12 mouse cellular contexts compared by ENCODE assay signal in the genomic region with DNA sequence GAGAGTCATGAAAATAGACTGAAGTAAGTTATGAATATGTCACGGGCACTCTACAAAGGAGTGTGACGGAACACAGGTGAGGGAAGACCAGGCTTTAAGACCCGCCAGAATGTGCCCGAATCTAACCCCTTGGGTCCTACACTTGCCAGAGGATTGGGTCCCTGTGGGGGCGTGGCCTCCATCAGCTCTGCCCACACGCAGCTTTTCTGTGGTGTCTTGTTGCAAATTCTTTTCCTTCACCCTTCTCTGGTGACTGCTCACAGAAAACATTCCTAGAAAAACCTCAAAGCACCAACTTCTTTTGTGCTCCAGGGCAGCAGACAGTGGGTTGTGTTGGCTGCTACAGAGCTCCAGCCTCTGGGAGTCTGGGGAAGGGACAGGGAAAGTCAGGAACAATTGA. TPM values are rescaled to one million over a fixed set of nuclear protein-coding genes. Genes with fewer than 3 reads are reported as not detected.
A peak's percentile ranks its signal among the peaks of the same experiment; 100 is the strongest.
DNase-seq lines count a peak whose midpoint lies in the region; ATAC-seq and TF ChIP-seq lines count a peak whose summit lies in the region.
"Had no signal": no experiment of that assay in that cellular context is flagged by ENCODE, and none has a peak within 500 bp of the region (broad histone marks: within the 10 kb centered on the region; RNA-seq: fewer than 3 reads in every experiment).

No protein-coding gene starts in this region.

- ATAC-seq in kidney, postnatal 0 days (replicated peaks; ENCODE audit: low FRiP score, low read depth): no peak
- ATAC-seq in activated CD4-positive, CD25-positive, alpha-beta regulatory T cell, adult 4 months: peak; percentile 19
- 0 out of 2 replicates have a peak, but pooled peaks have one; percentile 47 for ATAC-seq in limb, embryonic 11.5 days (ENCODE audit: insufficient number of reproducible peaks, low FRiP score, low TSS enrichment, low read depth)
- ATAC-seq: forebrain, embryonic 14.5 days had no signal

- in situ Hi-C loops in ES-E14 (cut with MboI; ENCODE audit: low sequenced_read_pairs in 2 of 2, unreplicated experiment in 2 of 2): no loop called here

- TF ChIP-seq CTCF in kidney, postnatal 0 days (IDR thresholded peaks at IDR 0.05; ENCODE audit: low read depth): no peak

- H3K4me3 ChIP-seq in kidney, postnatal 0 days (replicated peaks; ENCODE audit: low read depth, low read length): no peak overlapping the region
- no peak overlapping the region for H3K4me3 ChIP-seq in ES-E14 (ENCODE audit: insufficient read depth in 1 of 2, low read depth in 1 of 2, low read length in 2 of 2, poor library complexity in 1 of 2, severe bottlenecking in 1 of 2)
- H3K4me3 ChIP-seq in limb, embryonic 11.5 days (ENCODE audit: low read depth, low read length): no peak overlapping the region

- 60% methylated on average over 6 of the region's 6 CpGs for WGBS in kidney, postnatal 0 days
- WGBS in limb, embryonic 11.5 days: 45% methylated on average over 6 of the region's 6 CpGs

- no peak overlapping the region; the same call in 1 of the 2 replicates for H3K27ac ChIP-seq in kidney, postnatal 0 days
- H3K27ac ChIP-seq in ES-E14 (ENCODE audit: insufficient read depth, low read depth, low read length, poor library complexity, severe bottlenecking): no peak overlapping the region
- H3K27ac ChIP-seq in limb, embryonic 11.5 days (replicated peaks; ENCODE audit: low read depth, low read length): no peak overlapping the region

- peak; percentile 54 for DNase-seq in kidney, postnatal 0 days (ENCODE audit: low spot score)
- no peak for DNase-seq in kidney, adult 11 months
- DNase-seq in ES-E14 (ENCODE audit: low read depth, low spot score): peak; percentile 44
- DNase-seq in limb, embryonic 11.5 days (ENCODE audit: low spot score): peak; percentile 58
- DNase-seq in cerebellum, adult 11 months: no peak
- DNase-seq in cerebellum, adult 18-20 months: no peak
- DNase-seq in cerebellum, adult 9-10 months: no peak
- DNase-seq: adrenal gland, postnatal 10 days; spleen, adult 18-20 months had no signal

- no peaks in the 10 kb centered on the region for H3K36me3 ChIP-seq in kidney, postnatal 0 days (ENCODE audit: insufficient read depth, low read length)
- no peaks in the 10 kb centered on the region for H3K36me3 ChIP-seq in ES-E14 (ENCODE audit: control insufficient read depth, insufficient read depth, low read length, poor library complexity, severe bottlenecking)
- no peaks in the 10 kb centered on the region for H3K36me3 ChIP-seq in limb, embryonic 11.5 days (ENCODE audit: control insufficient read depth, insufficient read depth, low read length)
- H3K36me3 ChIP-seq: G1E had no signal

- H3K9me3 ChIP-seq in kidney, postnatal 0 days (replicated peaks; ENCODE audit: low read length): no peaks in the 10 kb centered on the region
- no peaks in the 10 kb centered on the region for H3K9me3 ChIP-seq in ES-E14 (ENCODE audit: control insufficient read depth, insufficient read depth, low read depth, low read length)
- no peaks in the 10 kb centered on the region for H3K9me3 ChIP-seq in limb, embryonic 11.5 days (ENCODE audit: control insufficient read depth, low read length)
- H3K9me3 ChIP-seq: G1E had no signal

- no peak overlapping the region for H3K9ac ChIP-seq in kidney, postnatal 0 days (ENCODE audit: low read depth, low read length)
- H3K9ac ChIP-seq in ES-E14 (ENCODE audit: insufficient read depth, low read depth, low read length, poor library complexity, severe bottlenecking): no peak overlapping the region
- H3K9ac ChIP-seq in limb, embryonic 11.5 days (ENCODE audit: low read length): no peak overlapping the region

- H3K4me1 ChIP-seq in kidney, postnatal 0 days (replicated peaks; ENCODE audit: insufficient read depth, low read length): 0 out of 2 replicates have a peak, but pooled peaks cover 4% of the 10 kb centered on the region
- no peaks in the 10 kb centered on the region for H3K4me1 ChIP-seq in ES-E14 (ENCODE audit: control insufficient read depth in 2 of 2, insufficient read depth in 2 of 2, low read length in 2 of 2, poor library complexity in 1 of 2)
- H3K4me1 ChIP-seq in limb, embryonic 11.5 days (ENCODE audit: control insufficient read depth, insufficient read depth, low read length): peaks cover 4% of the 10 kb centered on the region; the same call in 1 of the 2 replicates

- H3K27me3 ChIP-seq in kidney, postnatal 0 days (ENCODE audit: insufficient read depth, low read length): no peaks in the 10 kb centered on the region
- H3K27me3 ChIP-seq in limb, embryonic 11.5 days (ENCODE audit: control insufficient read depth, insufficient read depth, low read length): no peaks in the 10 kb centered on the region

- no peak overlapping the region for H3K4me2 ChIP-seq in kidney, postnatal 0 days (ENCODE audit: low read length)
- peak overlapping the region; percentile 13; the same call in 1 of the 2 replicates for H3K4me2 ChIP-seq in limb, embryonic 11.5 days (ENCODE audit: low read depth, severe bottlenecking)

TF ChIP-seq in ES-E14, 5 proteins besides CTCF, POLR2A, EP300 and RAD21:
- TF ChIP-seq ZC3H11A (IDR thresholded peaks at IDR 0.05; ENCODE audit: borderline replicate concordance, low read depth, low read length) (no peak), HCFC1 (IDR thresholded peaks at IDR 0.05; ENCODE audit: borderline replicate concordance, insufficient read depth, low read length) (no peak), CHD2 (IDR thresholded peaks at IDR 0.05; ENCODE audit: low read depth, low read length) (no peak)
TF ChIP-seq in ES-E14: peak in this region for 0.

RNA-seq across cellular contexts. Expression of a gene that starts 6.4 kb away (rescaled TPM):
- polyA plus RNA-seq in kidney, postnatal 0 days (2015; fragmentation: Nextera tagmentation; extraction: Ambion mirVana): 14.1 and 18.2 TPM in 2 replicates
- total RNA-seq in ES-E14 (2012; rRNA removed): 9.4 and 13.3 TPM in 2 replicates
- 1 to 10 TPM; 1.0 to 1.2 TPM for polyA plus RNA-seq in activated CD4-positive, CD25-positive, alpha-beta regulatory T cell, adult 4 months (2017; shearing (Covaris generic))
- 27.8 and 33.0 TPM in 2 replicates for polyA plus RNA-seq in limb, embryonic 11.5 days (2014; fragmentation: Nextera tagmentation; extraction: Ambion mirVana)

Comparison
In these comparisons a context has a peak if more than half of its experiments do, and no peak if none do; other contexts are left out.
1. DNase-seq: peak in kidney, postnatal 0 days (single experiment), ES-E14 (single experiment) and limb, embryonic 11.5 days (single experiment); none in kidney, adult 11 months (single experiment), cerebellum, adult 11 months (single experiment), cerebellum, adult 18-20 months (0 of 2) and cerebellum, adult 9-10 months (single experiment).